Mouse (Mus musculus) CD4-positive, CD25-positive, alpha-beta regulatory T cell, adult 4 months (primary cell): ENCODE measurements around the gene Tmem147. TPM values are rescaled to one million over a fixed set of nuclear protein-coding genes. Genes with fewer than 3 reads are reported as not detected.
A peak's percentile ranks its signal among the peaks of the same experiment; 100 is the strongest.
"Not testable (repeated sequence)": the region's sequence is repeated elsewhere in the genome, so short reads cannot be mapped to it uniquely, and the experiment has no call there.

ENCODE experiments used
- ATAC-seq: one replicate; pipeline ENCODE4 v1.8.0; 2017
- polyA plus RNA-seq, 2 experiments: library from polyadenylated mRNA; unstranded; fragments of 100-300 nt; shearing (Covaris generic); gene quantifications; one replicate each; pipeline ENCODE4 v1.2.1; 2017

The Tmem147 gene
- 10 to 100 TPM; 60.5 to 65.0 TPM for polyA plus RNA-seq

DNA sequence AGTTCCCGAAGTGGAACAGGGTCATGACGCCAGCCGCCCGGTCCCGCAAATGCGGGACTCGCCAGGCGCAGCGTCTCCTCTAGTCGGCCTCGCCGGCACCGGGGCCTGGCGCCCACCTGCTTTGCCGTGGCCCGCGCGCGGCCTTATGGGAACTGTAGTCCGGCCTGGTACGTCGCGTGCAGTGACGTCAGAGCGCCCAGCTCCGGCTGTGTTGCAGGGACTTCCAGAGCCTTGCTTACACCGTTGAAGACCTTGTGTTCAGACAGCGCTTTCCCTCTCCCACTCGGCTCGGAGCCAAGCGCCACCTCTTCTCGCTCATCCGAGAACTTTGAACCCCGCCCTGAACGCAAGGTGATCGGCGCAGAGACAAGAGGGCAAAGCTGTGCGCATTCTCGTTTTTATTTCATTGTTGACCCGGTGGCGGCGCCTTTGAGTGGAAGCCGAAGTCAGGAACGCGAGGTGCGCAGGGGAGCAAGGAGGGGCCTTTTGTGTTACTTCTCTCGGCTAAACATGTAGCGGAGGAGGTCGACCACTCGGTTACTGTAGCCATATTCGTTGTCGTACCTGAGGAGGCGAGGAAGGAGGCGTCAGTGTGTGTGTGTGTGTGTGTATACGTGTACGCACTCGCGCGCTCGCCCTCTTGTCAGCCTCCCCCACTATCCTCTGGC, at the start of gene Tmem147:
Tmem147 (minus strand) TSS at position 145 of the 668 bp plus-strand sequence.
- ATAC-seq = peak; percentile 97

DNA sequence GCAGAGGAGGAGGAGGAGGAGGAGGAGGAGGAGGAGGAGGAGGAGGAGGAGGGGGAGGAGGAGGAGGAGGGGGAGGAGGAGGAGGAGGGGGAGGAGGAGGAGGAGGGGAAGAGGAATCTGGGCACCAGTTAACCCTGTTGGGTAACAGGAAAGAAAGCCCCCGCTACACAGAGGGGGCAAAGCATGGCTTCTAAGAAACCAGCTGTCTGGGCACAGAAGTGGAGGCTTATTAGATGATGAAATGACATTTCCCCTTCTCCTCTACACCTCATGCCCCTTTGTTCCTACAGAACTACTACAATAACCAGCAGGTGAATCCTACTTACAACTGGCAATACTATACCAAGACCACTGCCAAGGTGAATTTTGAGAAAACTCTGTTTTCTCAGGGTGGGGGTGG, 48.6 kb upstream of the Tmem147 start:
- no peak for ATAC-seq

DNA sequence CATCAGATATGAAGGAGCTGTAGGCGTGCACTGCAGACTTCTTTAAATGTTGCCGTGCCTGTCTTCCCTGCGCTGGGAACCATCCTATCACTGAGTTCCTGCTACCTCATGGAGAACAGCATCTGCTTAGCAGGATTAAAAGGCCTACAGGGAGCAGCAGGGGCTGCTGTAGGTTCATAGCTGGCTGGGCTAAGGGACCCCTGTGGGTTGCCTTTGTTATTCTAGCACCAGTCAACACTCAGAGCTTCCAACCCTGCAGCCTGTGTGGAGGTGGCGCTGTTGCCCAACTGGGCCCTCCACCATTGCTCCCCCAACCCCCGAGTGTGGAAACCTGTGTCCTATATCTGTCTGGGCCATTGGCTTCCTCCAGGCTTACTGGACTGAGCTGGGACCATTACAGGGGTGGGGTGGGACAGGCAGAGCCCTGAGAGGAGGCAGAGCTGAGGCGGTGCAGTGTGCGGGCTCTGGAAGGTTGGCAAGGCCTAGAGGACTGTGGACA, 47.8 kb upstream of the Tmem147 start:
- no peak for ATAC-seq

DNA sequence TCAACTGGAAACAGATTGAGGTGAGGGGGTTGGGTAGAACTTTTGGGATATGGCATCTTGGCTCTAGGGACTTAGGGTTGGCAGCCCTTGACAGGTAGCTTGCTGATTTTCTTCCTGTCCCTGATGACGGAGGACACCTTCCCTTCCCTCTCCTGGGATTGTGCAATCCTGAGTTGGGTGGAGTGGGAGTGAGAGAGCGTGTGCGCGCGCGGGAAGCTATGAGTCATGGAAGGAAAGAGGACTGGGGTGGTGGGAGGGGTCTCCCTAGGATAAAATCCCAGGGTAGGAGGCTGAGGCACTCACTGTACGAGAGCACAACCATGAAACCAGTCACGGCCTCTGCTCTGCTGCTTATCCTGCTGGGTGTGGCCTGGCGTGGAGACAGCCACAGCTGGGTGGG, 46.8 kb upstream of the Tmem147 start:
- ATAC-seq = no peak

DNA sequence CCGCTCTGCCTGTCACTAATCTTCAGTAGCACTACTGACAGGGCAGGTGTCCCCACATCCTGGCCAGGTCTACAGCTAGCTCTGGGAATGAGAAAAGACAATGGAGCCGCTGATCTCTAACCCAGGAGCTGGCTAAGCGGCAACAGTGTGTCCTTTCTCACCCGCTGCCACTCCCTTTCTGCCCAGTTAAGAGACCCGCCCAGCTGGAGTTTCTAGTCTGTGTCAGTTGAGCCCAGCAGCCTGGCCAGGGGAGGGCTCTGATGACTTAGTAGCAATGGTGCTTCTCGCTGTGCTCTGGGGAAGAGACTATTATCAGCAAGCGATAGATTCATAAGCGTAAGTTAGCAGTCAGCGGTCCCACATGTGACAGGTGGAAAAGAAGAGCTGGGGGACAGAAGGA, 39.9 kb upstream of the Tmem147 start:
- ATAC-seq = no peak

DNA sequence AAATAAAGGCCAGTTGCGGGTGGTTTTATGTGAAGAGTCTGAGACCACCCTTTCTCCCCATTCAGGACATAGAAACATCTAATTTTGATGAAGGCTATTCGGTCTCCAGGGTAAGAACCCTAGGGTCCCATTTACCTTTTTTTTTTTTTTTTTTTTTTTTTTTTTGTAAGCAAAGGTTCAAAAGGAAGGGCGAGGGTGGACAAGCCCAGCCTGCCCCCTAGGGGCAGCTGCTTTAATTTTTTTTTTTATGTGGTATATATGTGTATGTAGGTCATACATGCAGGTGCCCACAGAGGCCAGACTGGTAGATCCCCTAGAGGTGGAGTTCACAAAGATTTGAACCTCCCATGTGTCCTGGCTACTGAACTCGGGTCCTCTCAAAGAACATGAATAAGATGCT, 37.1 kb upstream of the Tmem147 start:
- no peak for ATAC-seq

DNA sequence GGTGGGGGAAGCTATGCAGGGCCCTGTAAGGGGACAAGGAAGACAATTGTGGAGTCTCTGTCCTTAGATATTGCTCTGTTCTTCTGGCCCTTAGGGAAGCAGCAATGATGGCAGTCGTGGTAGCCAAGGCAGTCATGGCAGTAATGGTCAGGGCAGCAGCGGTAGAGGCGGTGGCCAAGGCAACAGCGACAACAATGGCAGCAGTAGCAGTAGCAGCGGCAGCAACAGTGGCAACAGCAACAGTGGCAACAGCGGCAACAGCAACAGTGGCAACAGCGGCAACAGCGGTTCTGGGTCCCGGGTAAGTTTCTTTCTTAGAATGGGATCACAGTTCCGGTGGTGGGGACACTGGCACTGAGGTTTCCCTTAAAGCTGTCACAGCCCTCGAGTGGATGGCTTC, 35.8 kb upstream of the Tmem147 start:
- no peak for ATAC-seq

DNA sequence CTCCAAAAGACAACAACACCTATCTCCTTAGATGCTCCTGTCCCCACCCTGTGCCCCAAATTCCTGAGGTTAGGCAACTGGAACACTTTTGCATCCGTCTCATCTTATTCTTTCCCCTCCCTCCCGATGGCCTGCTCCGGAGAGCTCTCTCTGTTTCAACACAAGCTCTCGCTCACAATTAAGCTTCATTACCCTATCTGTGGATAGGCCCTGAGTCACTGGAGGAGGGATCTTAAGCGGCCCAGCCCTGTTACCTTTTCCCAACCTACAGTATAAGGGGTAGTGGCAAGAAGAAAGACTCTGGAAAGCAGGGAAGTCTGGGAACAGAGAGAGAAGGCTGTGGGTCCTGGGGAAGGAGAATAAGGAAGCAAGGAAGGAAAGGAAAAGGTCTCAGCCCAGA, 34.1 kb upstream of the Tmem147 start, which contains the start of gene Dmkn:
Dmkn (plus strand) TSS at position 301 of the 400 bp plus-strand sequence.
- no peak for ATAC-seq

DNA sequence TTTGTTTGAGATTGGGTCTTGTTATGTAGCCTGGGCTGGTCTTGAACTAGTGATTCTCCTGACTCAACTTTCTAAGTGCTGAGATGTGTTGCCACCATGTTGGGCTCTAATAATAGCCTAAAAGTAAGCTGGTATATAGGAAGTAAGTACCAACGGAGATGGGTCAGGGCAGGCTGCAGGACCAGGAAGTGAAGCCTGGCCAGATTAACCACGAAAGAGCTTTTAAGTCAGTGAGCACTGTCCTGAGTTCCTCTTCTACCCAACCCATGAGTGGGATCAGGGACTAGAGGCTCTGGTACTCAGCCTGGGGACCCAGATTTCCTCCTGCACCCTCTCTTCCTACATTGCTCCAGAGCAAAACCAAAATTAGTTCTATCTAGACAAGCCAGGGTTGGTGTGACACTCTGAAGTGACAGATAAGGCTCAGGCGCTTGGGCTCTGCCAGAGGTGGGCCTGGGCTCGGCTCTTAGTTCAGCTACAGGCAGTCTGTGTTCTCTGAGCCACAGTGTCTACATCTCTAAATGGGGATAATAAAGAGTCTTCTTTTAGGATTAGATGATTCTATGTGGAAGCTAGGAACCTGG, 32.5 kb upstream of the Tmem147 start:
- no peak for ATAC-seq

DNA sequence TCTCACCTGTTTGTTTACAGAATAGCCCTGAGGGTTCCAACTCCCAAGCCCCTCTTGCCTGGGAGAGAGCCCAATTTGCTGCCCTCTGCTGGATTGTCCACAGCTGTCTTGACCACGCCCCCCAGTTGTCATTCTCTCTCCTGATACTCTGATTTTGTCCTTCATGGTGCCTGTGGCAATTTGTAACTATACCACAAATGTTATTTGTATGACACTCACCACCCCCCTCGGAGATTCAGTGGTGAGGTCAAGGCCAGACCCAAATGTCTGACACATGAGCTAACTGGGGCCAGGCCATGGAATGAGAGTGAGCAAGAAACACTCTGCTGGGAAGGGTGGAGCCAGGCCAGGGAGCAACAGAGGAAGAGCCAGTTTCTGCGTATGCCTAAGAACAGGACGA, 29.5 kb upstream of the Tmem147 start:
- no peak for ATAC-seq

DNA sequence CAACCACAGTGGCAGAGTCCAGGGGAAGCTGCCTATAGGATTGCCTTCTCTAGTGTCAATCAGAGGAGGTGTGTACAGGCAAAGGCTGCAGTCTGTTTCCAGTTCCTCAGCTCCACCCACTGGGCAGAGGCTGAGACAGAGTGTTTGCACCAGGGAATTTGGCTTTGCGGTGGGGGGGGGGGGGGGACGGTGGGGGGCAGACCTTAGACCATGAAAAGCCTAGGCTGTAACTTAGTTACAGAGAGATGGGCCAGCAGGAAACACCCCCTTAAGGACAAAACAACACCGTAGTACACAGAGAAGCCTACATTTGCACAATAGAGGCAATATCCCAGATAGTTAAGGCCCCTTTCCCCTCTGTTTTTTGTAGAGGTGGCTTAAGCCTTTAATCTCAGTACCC, 27.7 kb upstream of the Tmem147 start:
- ATAC-seq = no peak

DNA sequence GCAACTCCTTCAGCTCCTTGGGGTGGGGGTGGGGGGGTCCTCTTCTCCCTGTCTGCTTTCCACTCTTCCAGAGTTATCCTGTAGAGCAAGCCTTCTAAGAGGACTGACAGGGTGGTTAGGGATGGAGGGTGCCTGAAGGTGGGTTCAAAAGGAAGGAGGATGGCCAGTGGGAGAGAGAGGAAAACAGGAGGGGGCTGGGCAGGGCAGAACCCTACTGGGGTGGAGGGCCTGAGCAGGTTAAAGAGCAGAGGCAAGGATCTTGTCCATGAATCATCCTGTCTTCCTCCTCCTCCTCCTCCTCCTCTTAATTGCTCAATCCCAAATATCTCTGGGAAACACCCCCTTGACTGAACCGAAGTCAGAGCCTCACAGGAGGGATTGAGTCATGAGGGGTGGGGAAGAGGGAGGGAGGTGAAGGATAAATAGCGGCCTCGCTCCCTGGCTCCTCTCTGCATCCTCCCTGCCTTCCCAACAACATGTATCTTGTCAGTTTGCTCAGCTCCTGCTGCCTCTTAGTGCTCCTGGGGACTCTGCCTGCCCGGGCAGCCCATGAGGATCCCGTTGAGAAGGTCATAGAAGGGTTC, 21.8 kb upstream of the Tmem147 start, which contains the start of gene Sbsn:
Sbsn (plus strand) TSS at position 386 of the 584 bp plus-strand sequence.
- ATAC-seq = no peak

DNA sequence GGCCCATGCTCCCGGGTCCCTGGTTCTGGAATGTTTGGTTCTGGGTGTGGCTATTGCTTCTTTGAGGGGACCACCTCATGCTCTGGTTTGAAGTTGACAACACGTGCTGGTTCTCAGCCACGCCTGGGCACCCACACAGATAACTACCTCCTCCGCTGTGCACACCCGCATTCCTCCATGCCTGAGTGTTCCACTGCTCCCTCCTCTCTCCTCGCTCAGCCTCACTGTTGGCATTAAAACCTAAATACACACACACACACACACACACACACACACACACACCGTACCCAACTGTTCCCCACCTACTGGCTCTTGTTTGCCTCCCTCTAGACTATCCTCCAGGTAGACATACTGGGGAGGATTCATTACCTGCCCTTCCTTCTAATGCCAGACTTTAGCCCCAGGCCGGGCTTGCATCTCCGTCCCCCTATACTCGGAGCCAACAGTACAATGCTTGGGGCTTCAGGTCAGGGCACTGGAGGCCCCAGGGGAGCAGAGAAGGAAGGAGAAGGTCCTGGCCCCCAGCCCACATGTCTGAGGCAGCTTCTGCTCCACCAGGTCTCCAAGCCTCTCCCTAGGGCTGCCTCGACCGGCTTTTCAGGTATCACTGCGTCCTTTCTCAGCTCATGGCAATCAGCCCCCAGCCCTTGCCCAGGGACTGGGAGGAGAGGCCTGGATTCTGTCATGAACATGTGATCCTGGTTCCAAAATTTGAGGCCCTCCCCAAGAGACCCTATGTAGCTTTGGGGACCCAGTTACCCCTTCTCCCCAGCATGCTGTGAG, 20.7 kb upstream of the Tmem147 start:
- ATAC-seq = no peak

DNA sequence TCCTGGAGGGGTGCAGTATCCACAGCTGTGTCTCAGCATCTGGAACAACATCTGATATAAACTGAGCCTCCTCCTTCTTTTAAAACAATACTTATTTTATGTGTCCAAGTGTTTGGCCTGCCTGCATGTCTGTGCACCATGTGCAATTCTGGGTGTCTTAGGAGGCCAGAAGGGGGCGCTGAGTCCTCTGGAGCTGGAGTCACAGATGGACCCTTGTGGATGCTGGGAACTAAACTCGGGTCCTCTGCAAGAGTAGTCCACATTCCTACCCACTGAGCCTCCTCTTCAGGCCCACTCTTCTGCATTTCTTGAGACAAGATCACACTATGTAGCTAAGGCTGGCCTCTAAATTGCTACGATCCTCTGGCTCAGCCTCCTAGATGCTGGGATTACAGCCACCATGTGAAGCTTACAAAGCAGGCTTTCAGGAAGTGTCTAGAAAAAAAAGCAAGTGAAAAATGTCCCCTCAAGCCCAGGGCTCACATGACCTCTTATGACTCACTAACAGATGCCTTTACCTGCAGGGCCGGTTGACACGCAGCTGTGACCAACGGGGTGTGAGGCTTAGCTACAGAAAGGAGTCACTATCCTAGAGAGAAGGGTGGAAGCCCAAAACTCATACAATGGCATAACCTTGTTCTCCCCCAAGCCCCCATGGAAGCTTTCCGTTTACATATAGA, 18.3 kb upstream of the Tmem147 start:
- ATAC-seq = no peak

DNA sequence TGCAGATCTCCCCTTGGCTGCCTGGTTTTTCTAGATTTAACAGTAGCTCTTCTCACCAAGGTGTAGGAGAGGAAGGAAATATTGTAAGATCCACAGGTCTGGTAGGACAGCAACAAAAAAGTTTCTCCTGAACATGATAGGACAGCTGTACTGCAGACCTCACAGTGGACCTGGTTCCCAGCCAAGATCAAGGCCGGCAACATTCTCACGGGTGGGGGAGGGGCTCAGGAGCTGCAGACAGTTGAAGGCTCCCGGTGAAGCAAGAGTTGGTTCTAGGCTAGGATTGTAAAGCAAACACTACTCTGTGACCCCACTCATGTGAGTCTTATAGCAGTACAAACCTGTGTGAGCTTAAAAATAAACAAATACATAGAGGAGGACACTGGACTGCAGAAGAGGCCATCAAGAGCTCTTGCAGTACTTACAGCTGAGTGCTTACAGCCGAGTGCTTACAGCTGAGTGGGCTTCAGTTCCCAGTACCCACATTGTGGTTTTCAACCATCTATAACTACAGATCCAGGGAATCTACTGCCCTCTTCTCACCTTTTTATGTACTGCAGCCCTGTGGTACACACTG, 14.8 kb upstream of the Tmem147 start:
- ATAC-seq = no peak

DNA sequence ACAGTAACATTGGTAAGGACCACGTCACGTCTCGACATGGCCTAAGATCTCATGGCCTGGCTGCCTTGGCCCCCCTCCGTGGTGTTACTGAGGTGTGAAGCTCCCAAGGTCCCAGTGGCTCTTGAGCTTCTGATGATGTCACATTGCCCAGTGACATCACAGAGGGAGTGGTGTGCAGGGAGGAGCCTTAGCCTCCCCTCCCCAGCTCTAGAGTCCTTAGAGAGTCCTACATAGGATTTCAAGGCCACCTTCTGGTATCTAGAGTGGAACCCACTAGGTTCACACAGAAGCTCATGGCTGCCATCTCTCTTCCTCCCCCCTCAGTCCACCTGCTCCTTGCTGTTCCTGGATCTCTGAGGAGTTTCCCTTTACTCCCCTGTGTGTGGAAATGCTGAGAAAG, 14.3 kb upstream of the Tmem147 start, which contains the start of gene Gapdhs:
Gapdhs (minus strand) TSS at position 65 of the 400 bp plus-strand sequence.
- not testable (repeated sequence) for ATAC-seq

DNA sequence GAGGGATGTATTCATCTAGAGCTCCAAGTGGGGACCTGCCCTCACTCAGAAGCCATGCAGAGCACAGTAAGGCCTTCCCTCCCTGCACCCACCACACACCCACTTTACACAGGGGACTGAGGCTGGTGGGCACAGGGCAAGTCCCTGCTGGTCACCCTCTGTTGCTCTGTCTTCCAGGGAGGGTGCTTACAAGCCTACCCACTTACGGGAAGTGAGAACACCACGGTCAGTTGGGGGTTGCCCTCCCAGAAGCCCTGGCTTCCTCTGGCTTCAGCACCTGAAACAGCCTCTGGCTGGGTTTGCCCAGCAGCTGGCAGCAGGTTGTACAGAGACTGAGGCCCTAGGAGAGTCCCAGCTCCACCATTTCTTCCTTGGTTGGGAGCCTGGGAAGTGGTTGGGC, 13.2 kb upstream of the Tmem147 start:
- not testable (repeated sequence) for ATAC-seq

DNA sequence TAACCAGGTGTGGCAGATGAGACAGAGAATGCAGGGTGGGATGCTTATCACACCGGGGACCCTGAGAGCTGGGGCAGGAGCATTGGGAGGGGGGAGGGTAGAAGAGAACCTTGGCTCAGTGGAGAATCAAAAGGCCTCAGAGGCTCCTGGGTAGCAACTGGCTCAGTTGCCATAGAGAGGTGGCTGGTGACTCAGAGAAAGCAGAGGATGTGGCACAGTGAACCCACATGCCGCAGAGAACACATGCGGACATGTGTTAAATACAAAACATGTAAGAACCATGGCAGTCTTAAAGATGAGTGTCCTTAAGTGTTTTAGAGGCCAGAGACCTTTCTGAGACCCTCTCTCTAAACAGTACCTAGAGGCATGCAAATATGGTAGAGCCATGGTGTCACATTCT, 6.9 kb upstream of the Tmem147 start:
- ATAC-seq = no peak

DNA sequence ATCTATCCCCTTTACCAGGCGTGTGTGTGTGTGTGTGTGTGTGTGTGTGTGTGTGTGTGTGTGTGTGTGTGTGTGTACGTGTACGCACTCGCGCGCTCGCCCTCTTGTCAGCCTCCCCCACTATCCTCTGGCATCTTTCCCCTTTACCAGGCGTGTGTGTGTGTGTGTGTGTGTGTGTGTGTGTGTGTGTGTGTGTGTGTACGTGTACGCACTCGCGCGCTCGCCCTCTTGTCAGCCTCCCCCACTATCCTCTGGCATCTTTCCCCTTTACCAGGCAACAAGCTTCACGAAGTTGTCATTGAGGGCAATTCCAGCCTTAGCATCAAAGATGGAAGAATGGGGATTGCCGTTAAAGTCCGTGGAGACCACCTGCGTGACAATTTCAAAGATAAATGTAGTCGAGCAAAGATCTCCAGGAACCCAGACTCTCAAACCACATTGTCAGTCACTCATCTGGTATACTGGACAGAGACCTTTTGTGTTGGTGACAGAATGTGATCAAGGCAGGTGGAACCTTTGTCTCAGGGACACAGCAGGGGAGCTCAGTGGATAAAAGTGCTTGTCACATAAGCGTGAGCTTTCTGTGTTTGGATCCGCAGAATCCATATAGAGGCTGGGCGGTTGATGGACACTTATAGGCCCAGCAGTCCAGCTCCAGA, 853 bp upstream of the Tmem147 start:
- not testable (repeated sequence) for ATAC-seq

DNA sequence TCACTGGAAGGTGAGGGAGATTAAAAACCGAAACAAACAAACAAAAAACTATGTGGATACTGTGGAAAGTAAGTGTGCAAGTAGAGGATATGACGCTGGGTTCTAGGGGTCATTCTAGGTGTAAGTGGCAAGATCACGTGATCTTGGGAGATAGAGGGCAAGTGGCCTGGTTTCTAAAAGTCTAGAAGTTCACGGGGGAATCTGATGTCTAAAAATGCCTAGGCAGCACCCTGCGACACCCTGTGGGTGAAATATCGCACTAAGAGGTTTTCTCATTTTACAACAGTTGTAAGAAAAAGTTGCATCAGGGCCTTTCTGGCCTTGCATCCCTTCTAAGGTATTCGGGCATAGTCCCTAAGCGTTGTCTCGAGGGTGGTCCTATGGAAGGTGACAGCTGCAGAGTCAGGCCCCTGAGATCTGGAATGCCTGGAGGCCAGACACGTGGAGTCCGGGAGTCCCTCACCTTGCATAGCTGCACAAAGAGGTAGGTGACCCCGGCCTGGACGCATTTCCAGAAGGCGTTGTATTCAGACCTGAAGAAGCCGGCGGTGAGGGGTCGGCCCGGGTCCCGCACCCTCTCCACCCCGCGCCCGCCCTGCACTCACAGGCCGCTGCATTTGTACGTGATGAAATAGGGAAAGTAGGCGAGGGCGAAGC, 473 bp downstream of the Tmem147 start:
- ATAC-seq = peak; percentile 4

DNA sequence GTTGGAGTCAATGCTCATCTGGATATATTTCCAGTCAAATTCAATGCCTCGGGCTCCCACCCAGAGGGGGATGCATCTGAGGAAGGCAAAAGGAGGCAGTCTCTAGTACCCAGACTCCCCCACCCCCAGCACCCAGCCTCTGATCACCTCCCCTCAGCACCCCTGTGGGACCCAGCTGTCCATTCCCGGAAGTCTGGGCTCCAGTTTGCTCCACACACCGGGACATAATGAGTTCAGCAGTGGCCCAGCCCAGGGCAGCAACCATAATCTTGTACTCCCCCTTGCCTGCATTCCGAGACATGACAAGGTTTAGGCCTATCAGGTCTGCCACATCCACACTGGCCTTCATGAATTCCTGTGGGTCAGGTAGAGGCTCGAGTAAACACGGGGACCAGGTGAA, 1.1 kb downstream of the Tmem147 start:
- ATAC-seq = no peak
